Mouse (Mus musculus) adipocyte (in vitro differentiated cells): ENCODE results near the gene Ubtd2.
A peak's percentile ranks its signal among the peaks of the same experiment; 100 is the strongest.
"Not testable (repeated sequence)": the region's sequence is repeated elsewhere in the genome, so short reads cannot be mapped to it uniquely, and the experiment has no call there.

Experiments
- DNase-seq: peaks from one replicate; pipeline ENCODE4 v3.0.0-alpha.2; 2016; ENCODE audit warnings: low spot score

The Ubtd2 gene

DNA sequence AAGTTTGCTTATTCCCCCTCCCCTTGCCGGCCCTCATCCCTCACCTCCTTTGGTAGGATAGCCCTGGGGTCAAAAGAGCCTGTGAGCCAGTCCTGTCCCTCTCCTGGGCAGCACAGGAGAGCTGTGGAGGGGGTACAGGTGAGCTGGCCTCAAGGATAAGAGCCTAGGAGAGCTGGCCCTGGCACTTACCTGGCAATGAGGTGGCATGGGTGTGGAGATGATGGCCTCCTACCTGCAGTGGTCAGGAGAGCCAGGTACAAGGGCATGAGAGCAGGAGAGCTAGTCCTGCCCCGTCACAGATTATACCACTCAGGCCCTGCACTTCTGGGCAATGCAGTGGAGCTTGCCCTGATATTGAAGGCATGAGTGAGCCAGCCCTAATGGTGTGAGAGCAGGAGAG lies 9.1 kb downstream of the Ubtd2 start:
- no peak for DNase-seq

DNA sequence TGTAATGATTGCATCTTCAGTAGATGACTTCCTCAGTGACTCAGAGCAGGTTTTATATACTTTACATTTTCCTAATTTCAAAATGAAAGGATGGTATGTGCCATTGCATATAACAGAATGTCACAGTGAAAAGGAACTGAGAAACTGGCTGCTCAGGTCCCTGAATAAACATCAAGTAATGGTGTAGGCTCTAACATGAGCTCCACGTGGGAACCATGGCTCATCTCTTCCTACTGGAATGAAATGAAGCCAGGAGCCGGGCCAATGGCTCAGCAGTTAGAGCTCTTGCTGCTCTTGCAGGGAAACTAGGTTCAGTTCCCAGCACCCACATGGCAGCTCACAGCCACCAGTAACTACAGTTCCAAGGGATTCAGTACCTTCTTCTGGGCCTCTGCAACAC lies 16.8 kb downstream of the Ubtd2 start:
- DNase-seq, result no peak

DNA sequence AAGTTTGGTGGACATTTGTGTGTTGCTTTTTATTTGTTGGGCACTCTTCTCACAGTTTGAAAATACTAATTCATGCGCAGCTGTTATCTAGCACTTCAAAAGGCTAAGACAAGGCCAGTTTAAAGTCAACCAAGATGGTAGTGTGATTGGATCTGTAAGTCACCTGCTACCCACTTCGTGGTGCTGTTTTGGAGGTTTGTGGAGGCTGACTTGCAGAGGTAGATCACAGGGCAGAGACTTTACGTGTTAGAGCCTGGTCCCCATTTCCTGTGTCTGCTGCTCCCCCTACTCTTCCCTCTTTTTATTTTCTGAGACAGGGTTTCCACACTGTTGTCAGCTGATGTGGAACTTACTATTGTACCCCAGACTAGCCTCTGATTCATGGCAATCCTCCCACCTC lies 19.6 kb downstream of the Ubtd2 start:
- no peak for DNase-seq

DNA sequence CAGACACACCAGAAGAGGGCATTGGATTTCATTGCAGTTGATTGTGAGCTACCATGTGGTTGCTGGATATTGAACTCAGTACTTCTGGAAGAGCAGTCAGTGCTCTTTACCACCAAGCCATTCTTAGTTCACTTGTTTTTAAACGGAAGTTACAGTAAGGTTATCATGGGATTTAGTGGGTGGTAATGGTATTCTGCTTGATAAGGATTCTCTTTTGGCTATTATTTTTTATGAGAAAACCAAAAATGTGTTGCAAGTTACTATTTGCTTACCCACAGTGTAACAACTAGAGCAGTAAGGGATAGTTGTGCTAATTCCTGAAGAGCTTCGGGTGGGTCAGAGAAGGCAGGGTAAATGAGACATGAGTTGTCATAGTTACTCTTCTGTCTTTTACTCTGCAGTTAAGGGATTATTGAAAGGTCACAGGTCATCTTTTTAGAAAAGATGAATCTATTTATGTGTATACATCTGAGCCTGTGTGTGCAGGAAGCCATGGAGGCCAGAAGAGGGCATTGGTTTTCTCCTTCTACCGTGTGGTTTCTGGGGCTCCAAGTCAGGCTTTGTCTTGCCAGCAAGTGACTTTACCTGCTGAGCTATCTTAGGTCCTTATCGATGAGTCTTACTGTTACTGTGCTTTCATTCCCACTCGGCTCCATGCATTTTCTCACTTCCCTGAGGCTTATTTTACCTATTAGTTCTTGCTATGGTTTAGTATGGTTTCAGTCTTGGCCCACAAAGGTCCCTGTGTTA lies 20.5 kb downstream of the Ubtd2 start:
- DNase-seq, result no peak

DNA sequence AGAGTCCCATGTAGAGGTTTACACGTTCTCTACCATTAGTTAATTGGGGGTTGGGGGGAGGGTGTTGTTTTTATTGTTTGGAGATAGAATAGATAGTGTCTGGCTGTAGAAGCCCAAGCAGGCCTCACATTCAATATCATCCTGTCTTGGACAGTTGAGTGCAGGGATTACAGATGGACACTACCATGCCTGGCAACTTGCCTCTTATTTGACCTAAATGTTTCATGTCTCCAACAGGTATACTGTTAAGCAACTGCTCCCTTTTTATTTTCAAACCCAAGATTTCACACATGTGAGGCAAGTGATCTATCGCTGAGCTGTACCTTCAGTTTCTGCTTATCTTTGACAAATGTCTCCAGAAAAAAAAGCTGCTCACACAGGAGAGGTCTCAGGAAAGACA lies 26.4 kb downstream of the Ubtd2 start:
- no peak for DNase-seq

DNA sequence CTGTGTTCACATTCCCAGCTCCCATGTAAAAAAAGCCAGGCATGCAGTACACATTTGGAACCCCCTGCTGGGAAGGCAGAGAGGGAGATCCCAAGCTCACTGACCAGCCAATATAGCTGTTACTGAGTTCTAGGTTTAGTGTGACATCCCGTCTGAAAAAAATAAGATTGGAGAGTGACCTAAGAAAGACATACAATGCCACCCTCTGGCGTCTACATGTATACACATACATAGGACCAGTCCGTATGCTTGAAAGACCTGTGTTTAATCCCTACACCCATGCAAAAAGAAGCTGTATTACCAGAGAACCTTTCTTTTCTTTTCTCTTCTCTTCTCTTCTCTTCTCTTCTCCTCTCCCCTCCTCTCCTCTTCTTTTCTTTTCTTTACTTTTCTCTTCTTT lies 30.1 kb downstream of the Ubtd2 start:
- no peak for DNase-seq

DNA sequence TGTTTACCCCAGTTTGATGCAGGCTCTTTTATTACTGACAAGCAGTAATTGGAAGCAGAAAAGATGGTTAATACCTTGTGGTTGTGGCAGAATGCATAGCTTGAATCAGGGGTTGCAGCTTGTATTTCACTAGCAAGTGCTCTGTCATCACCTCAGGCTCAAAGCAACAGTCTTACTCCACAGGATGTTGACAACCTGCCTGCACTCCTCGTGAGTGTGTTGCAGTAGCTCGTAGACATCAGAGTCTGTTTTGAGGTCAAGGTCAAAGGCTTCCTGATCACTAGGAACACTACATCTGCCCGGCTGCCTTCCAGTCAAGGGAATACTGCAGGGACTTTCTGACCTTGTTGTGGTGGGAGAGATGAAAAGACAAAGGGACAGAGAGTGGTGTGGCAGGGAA lies 31.5 kb downstream of the Ubtd2 start:
- no peak for DNase-seq

DNA sequence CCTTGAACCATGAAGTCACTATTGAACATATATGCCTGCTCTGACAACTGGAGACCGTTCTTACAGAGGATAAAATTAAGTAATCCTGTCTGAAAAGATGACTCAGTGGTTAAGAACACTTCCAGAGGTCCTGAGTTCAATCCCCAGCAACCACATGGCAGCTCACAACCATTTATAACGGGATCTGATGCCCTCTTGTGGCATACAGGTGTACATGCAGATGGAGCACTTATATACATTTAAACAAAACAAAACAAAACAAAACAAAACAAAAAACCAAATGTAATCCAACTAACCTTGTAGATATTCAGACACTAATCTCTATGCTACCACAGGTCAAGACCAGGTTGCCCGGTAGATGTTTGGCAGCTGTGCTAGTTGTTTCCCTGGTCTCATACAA lies 32.3 kb downstream of the Ubtd2 start:
- DNase-seq, result no peak

DNA sequence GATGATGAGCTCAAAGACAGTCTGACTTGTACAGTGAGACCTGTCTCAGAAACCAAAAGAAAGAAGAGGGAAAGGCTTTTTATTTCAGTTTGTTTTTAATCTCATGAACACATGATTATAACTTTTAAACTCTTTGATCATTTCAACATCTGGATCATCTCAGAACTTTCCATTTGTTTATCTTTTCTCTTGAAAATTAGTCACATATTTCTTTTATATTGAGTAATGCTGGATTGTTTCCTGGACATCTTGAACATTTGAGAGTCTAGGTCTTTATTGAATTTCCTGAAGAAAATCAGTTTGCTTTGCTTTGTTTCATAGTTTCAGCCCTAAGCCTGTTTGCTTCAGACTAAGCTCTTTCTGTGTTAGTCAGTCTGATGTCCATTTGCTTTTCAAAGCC lies 33.2 kb downstream of the Ubtd2 start:
- DNase-seq, result no peak

DNA sequence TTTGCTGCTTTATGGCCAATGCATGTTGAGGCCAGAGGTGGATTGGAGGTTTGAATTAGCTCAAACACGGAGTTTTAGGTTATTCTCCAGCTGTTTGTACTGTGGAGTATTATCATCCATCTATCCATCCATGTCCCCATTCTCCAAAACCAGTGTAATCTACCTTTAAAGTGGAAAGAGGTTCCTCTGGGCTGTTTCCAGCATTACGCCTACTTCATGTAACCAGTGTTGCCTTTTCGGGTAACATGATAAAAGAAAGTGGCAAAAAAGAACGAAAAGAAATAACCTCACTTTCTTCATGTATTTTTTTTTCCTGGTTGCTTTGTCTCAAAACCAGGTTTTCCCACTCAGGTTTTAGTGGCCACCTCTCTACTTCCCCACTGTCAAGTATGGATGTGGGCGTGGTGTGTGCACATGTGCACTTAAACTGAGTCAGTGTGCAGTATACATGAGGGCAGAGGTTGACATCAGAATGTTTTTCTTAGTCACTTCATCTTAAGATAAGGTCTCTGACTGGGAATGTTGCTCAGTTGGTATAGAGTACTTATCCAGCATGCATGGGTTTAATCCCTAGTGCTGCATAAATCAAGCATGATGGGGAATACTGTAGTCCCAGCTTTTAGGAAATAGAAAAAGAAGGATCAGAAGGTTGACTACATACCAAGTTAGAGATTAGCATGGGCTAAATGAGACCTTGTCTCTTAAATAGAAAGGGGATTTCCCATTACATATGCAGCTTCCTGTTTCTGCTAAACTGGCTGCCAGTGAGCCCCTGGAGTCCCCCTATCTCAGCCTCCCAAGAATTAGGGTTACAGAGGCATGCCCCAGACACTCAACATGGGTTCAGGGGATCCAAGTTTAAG lies 33.9 kb downstream of the Ubtd2 start:
- no peak for DNase-seq

DNA sequence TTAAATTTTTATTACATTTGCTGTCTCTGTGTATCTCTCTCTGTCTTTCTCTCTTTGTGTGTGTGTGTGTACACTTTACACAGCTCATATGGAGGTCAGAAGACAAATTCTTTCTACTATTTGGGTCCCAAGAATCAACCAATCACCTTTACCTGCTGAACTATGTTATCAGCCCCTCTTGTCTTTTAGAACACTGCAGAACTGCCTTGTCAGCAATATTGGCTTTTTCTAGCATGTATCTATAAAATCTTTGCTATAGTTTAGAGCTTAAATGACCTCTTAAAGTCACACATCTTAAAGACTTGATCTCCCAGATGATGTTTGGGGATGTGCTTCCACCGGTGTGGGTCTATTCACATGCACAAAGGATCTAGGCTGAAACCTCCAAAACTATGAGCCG lies 35.9 kb downstream of the Ubtd2 start:
- no peak for DNase-seq

DNA sequence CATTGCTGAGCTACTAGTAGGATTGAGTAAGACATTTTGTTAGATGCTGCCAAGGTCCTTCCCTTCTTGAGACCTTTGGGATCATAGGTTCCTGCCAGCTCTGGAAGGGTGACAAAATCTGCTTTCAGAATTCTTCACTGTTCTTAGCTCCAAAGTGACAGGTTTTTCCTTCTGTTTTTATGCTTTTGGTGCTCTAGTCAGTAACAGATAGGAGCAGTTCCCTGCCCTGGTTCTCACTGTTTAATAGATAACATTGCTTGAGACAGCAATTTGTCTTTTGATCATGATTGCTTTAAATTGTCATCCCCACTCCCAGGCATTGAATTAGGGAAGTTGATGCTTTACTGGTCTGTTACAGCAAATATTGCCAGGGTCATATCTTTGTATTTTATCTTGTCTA lies 38.1 kb downstream of the Ubtd2 start:
- DNase-seq, result peak; percentile 84

DNA sequence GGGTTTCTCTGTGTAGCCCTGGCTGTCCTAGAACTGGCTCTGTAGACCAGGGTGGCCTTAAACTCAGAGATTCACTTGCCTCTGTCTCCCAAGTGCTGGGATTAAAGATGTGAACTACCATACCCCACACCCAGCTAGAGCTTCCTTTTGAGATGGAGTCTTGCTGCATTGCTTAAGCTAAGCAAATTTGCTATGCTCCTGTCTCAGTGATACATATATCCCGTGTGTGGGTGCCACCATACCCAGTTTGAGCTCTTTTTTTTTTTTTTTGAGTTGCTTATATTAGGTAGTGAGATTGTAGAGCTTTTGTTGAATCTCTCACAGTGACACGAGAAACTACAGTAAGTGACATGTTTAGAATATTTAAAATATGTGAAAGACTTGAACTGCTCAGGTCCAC lies 40.1 kb downstream of the Ubtd2 start:
- no peak for DNase-seq

DNA sequence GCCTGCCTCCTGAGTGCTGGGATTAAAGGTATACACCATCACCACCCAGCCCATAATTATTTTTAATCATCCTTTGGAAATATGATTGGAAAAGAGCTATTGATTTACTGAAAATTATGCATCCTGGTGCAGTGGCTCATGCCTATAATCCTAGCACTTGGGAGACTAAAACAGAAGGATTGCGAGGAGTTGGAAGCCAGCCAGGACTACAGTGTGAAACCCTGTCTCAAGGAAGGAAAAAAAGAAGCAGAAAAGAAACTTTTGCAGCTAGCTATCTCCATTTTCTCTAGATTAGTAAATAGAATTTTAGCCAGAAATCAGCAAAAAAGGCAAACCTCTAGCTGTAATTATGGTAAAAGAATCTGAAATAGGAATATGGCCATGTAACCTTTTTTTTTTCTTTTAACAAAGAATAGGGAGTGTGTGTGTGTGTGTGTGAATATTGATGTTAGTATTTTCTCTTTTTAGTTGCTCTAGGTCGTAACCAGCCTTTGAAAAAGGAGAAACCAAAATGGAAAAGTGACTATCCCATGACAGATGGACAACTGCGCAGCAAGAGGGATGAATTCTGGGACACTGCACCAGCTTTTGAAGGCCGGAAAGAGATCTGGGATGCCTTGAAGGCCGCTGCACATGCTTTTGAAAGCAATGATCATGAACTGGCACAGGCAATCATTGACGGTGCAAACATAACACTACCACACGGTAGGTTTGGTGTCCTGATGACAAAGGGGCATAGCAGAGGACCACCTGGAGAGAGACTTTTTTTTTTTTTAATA lies 43.8 kb downstream of the Ubtd2 start:
- DNase-seq, result peak; percentile 74

DNA sequence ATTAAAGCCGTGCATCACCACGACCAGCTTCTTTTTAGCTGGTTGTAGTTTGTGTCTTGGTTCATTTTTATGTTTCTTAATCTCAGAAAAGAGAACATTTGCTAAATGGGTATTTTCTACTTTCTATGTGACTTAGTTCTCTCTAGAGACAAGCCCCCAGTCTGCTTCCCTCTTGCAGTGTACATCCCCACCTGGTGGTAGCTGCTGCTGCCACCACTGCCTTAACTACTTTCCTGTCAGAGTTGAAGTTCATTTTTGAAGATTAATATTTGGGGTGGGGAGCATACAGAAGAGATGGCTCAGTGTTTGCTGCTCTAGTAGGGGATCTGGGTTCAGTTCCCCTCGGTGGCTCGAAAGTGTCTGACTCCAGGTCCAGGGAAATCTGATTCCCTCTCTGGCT lies 44.8 kb downstream of the Ubtd2 start:
- DNase-seq, result no peak

DNA sequence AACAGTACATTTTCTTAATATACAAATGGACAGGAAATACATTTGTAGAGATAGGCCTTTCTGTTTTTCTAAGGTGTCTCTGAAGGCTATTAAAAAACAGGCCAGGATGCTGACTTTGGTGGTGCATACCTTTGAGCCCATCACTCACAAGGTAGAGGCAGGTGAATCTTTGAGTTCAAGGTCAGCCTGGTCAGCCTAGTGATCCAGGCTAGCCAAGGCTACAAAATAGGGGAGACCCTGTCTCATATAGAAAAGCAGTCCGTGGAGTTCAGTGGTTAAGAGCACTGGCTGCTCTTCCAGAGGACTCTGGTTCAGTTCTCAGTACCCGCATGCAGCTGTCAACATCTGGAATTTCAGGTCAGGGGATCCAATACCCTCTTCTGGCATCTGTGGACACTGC lies 48.5 kb downstream of the Ubtd2 start:
- DNase-seq, result no peak

DNA sequence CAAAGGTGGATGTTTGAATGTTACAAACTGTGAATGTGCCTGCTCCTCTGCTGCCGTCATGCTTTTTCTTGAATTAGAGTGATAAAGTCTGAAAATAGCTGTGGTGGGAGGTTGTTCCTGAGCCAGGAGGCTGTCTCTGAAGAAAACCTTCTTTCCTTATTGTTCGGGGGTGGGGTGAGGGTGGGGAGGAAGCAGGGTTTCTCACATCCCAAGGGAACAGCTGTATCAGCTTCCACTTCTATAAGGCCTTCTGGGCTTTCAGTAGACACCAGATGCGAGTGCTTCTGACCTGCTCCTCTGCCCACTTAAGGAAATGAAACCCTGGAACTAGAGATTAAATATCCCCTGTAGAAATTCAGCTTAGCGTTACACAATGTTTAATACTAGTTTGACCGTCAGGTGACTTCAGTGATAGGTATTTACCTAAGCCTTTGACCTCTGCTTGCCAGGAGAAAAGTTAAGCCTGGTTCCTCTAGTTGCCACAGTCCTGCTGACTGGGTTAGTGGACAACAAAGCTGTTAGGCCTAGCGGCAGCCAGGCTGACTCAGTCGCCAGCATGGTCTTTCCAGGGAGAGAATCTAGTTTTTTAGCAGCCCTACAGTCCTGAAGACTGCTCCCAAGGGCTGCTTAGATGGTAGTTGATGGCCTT lies 50.0 kb downstream of the Ubtd2 start:
- no peak for DNase-seq

DNA sequence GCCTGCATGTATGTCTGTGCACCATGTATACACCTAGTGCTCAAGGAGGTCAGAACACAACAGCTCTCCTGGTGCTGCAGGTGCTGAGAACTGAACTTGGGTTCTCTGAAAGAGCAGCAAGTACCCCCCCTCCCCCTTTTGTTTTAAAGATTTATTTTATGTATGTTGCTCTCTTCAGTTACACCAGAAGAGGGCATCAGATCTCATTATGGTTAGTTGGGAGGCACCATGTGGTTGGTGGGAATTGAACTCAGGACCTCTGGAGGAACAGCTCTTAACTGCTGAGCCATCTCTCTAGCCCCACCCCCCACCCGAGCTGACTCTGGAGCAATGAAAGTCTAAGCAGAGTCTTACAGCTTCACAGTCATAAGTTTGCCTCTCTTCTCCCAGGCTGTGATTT lies 55.8 kb downstream of the Ubtd2 start:
- DNase-seq, result no peak

DNA sequence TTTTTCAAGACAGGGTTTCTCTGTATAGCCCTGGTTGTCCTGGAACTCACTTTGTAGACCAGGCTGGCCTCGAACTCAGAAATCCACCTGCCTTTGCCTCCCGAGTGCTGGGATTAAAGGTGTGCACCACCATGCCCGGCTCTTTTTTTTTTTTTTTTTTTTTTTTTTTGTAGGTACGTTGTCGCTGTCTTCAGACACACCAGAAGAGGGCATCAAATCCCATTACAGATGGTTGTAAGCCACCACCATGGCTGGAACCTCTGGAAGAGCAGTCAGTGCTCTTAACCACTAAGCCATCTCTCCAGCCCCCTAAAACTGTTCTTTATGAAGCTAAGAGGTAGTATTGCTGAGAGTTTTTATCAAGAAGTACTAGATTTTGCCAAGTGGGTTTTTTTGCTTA lies 59.7 kb downstream of the Ubtd2 start:
- DNase-seq, result not testable (repeated sequence)

DNA sequence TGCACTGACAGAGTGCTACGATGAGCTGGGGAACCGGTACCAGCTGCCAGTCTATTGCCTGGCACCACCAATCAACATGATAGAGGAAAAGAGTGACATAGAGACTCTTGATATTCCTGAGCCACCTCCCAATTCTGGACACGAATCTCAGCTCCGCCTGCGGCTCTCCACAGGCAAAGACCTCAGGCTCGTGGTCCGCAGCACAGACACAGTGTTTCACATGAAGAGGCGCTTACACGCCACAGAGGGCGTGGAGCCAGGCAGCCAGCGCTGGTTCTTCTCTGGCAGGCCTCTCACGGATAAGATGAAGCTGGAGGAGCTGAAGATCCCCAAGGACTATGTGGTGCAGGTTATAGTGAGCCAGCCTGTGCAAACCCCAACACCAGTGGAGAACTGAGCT lies 60.9 kb downstream of the Ubtd2 start:
- DNase-seq, result no peak

DNA sequence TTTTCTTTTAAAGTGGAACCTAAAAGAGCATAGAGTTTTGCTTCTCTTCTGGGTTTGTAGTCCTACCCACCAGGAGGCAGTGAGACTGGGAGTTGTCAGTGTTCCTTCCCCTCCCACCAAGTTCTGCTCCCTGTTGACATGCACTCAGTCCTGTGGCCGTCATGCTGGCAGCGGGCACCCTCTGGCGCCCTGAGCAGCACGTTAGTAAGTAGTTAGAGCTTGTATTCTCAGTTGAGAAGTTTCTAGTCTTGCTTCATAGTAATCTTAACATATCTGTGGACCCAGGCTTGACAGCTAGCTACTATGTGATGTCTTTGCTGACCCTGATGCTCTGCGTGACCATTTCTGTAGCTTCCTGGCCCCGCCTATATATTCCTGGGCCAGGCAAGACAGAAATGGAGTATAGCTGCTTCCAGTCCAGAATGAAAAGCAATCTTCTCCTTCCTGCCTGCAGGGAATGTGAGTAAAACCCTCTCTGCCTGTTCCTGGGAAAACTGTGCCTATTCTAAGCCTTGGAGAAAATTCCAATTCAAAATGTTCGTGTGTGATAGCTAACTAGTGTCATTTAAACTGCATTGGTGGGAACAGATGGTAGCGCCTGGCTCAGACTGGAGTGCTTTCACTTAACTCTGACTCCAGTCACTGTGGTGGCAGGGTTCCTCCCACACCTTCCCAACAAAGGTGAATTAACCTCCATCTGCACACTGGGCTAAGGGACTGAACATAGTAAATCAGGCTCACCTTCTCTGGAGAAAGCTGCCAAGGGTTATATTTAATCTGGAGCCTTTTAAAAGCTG lies 61.9 kb downstream of the Ubtd2 start:
- DNase-seq, result no peak

DNA sequence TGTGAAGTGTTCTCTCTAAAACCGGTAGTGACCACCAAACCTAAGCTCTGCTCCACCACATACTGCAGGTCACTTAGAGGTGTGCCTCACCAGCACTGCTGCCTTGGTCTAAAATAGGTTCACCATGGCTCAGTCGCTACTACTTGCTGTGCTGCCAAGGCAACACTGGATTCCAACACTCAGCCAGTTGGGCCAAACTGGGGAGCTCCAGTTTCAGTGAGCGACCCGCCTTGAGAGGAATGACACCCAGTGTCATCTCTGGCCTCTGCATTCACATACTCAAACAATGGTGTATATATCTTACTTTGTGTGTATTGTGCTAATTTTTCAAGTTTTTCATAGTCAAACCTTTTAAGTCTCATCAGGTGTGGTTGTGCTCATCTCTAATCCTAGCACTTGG lies 63.6 kb downstream of the Ubtd2 start:
- DNase-seq, result no peak
